Mouse (Mus musculus) heart, embryonic 11.5 days (tissue): ENCODE data around the gene Gabbr2. TPM values are rescaled to one million over a fixed set of nuclear protein-coding genes. Genes with fewer than 3 reads are reported as not detected.

Source experiments
- ATAC-seq: fragments of 200-750 bp; cut with Nextera tagmentation; replicated peaks from 2 replicates; pipeline ENCODE4 v1.8.0; 2017; ENCODE audit warnings: moderate library complexity; ENCODE audit not compliant: insufficient number of reproducible peaks, low FRiP score, low TSS enrichment
- H3K27ac ChIP-seq: fragments of 300-500 bp; sonication (generic); 2 replicates; pipeline ENCODE4 v1.5.1; 2014; ENCODE audit warnings: mild to moderate bottlenecking, low read depth, low read length
- H3K27me3 ChIP-seq: fragments of 300-500 bp; sonication (generic); 2 replicates; pipeline ENCODE4 v1.6.1; 2014; ENCODE audit warnings: mild to moderate bottlenecking, low read length, mixed read lengths; ENCODE audit not compliant: control insufficient read depth, insufficient read depth
- H3K36me3 ChIP-seq: fragments of 300-500 bp; sonication (generic); 2 replicates; pipeline ENCODE4 v1.6.1; 2014; ENCODE audit warnings: mild to moderate bottlenecking, low read length, moderate library complexity, mixed read lengths; ENCODE audit not compliant: control insufficient read depth, insufficient read depth
- H3K4me1 ChIP-seq: fragments of 300-500 bp; sonication (generic); 2 replicates; pipeline ENCODE4 v1.6.1; 2014; ENCODE audit warnings: low read length; ENCODE audit not compliant: control insufficient read depth, insufficient read depth
- H3K4me2 ChIP-seq: fragments of 300-500 bp; sonication (generic); 2 replicates; pipeline ENCODE4 v1.6.1; 2014; ENCODE audit warnings: mild to moderate bottlenecking, moderate library complexity
- H3K4me3 ChIP-seq: fragments of 300-500 bp; sonication (generic); 2 replicates; pipeline ENCODE4 v1.5.1; 2014; ENCODE audit warnings: low read depth, low read length
- H3K9ac ChIP-seq: fragments of 300-500 bp; sonication (generic); 2 replicates; pipeline ENCODE4 v1.6.1; 2014; ENCODE audit warnings: mild to moderate bottlenecking, low read depth, low read length, moderate library complexity
- H3K9me3 ChIP-seq: fragments of 300-500 bp; sonication (generic); replicated peaks from 2 replicates; pipeline ENCODE4 v1.6.1; 2016; ENCODE audit warnings: low read length; ENCODE audit not compliant: control insufficient read depth
- whole genome bisulfite sequencing: fragments of 180-500 bp; shearing (Covaris S2); extraction: QIAGEN DNeasy Blood & Tissue Kit; methylation state at CpG from one replicate; pipeline ENCODE4 v1.1.7; 2014; ENCODE audit not compliant: insufficient replicate concordance; 5-methylcytosine and 5-hydroxymethylcytosine counted together
- polyA plus RNA-seq: library from polyadenylated mRNA; unstranded; fragments of >200 nt; fragmentation: Nextera tagmentation; extraction: Ambion mirVana; gene quantifications from 2 replicates; pipeline ENCODE4 v1.2.1, GENCODE M21; 2014

Gabbr2 gene
- polyA plus RNA-seq, 1 experiment from 2014 or later, result 0.13 TPM

GRCm38 (mm10) chr4:46829656-46830055 is 162.0 kb downstream of the Gabbr2 start:
- H3K36me3 ChIP-seq, result no peaks in the 10 kb centered on the region
- 57% methylated on average over 2 of the region's 2 CpGs for WGBS

GRCm38 (mm10) chr4:46828141-46828571 is 163.5 kb downstream of the Gabbr2 start:
- H3K27ac ChIP-seq, result no peak overlapping the region
- H3K36me3 ChIP-seq, result no peaks in the 10 kb centered on the region
- no peak for ATAC-seq
- no peaks in the 10 kb centered on the region for H3K9me3 ChIP-seq
- no peak overlapping the region for H3K9ac ChIP-seq
- H3K4me3 ChIP-seq, result no peak overlapping the region
- H3K27me3 ChIP-seq, result no peaks in the 10 kb centered on the region; the same call in 1 of the 2 replicates
- peaks cover 3% of the 10 kb centered on the region; the same call in 1 of the 2 replicates for H3K4me1 ChIP-seq
- WGBS, result 80% methylated on average over 5 of the region's 5 CpGs
- no peak overlapping the region for H3K4me2 ChIP-seq

More at GRCm38 (mm10) chr4:46829656-46830055, 162.0 kb downstream of the Gabbr2 start:
- Histone ChIP-seq H3K27me3 (no peaks in the 10 kb centered on the region; the same call in 1 of the 2 replicates), H3K9me3 (no peaks in the 10 kb centered on the region), H3K9ac (no peak overlapping the region), H3K4me2 (no peak overlapping the region), H3K4me1 (peaks cover 3% of the 10 kb centered on the region; the same call in 1 of the 2 replicates), H3K27ac (no peak overlapping the region), H3K4me3 (no peak overlapping the region)
- no peak for ATAC-seq

- Histone ChIP-seq H3K27ac (no peak overlapping the region), H3K9ac (no peak overlapping the region; the same call in 1 of the 2 replicates), H3K27me3 (no peaks in the 10 kb centered on the region; the same call in 1 of the 2 replicates), H3K9me3 (no peaks in the 10 kb centered on the region), H3K4me3 (no peak overlapping the region), H3K36me3 (no peaks in the 10 kb centered on the region), H3K4me2 (no peak overlapping the region), H3K4me1 (peaks cover 3% of the 10 kb centered on the region; the same call in 1 of the 2 replicates)
- WGBS, result 40% methylated on average over 9 of the region's 9 CpGs
- ATAC-seq, result no peak
These were observed 164.2 kb downstream of the Gabbr2 start for GRCm38 (mm10) chr4:46827471-46827870.

GRCm38 (mm10) chr4:46825846-46826529 is 165.7 kb downstream of the Gabbr2 start:
- 76% methylated on average over 10 of the region's 10 CpGs for WGBS
- Histone ChIP-seq H3K4me1 (peaks cover 3% of the 10 kb centered on the region; the same call in 1 of the 2 replicates), H3K4me2 (no peak overlapping the region), H3K9me3 (no peaks in the 10 kb centered on the region), H3K27ac (no peak overlapping the region), H3K9ac (no peak overlapping the region), H3K27me3 (no peaks in the 10 kb centered on the region; the same call in 1 of the 2 replicates), H3K4me3 (no peak overlapping the region), H3K36me3 (no peaks in the 10 kb centered on the region)
- no peak for ATAC-seq

- H3K4me3 ChIP-seq, result no peak overlapping the region
- no peaks in the 10 kb centered on the region; the same call in 1 of the 2 replicates for H3K27me3 ChIP-seq
- H3K4me2 ChIP-seq, result no peak overlapping the region
- no peak overlapping the region for H3K27ac ChIP-seq
- no peaks in the 10 kb centered on the region for H3K9me3 ChIP-seq
- no peaks in the 10 kb centered on the region for H3K36me3 ChIP-seq
- H3K9ac ChIP-seq, result no peak overlapping the region
- 68% methylated on average over 14 of the region's 14 CpGs for WGBS
- peaks cover 3% of the 10 kb centered on the region; the same call in 1 of the 2 replicates for H3K4me1 ChIP-seq
- ATAC-seq, result no peak
These were observed 167.9 kb downstream of the Gabbr2 start for GRCm38 (mm10) chr4:46823738-46824137.

- no peak for ATAC-seq
- H3K4me3 ChIP-seq, result no peak overlapping the region
- WGBS, result 84% methylated on average over 11 of the region's 11 CpGs
These were observed 170.0 kb downstream of the Gabbr2 start for GRCm38 (mm10) chr4:46821709-46822108.

GRCm38 (mm10) chr4:46814954-46815353 is 176.7 kb downstream of the Gabbr2 start:
- H3K9ac ChIP-seq, result no peak overlapping the region
- H3K27me3 ChIP-seq, result no peaks in the 10 kb centered on the region
- no peak overlapping the region for H3K4me2 ChIP-seq
- 69% methylated on average over 4 of the region's 4 CpGs for WGBS
- H3K9me3 ChIP-seq, result no peaks in the 10 kb centered on the region
- H3K4me3 ChIP-seq, result no peak overlapping the region
- H3K36me3 ChIP-seq, result no peaks in the 10 kb centered on the region
- H3K4me1 ChIP-seq, result no peaks in the 10 kb centered on the region
- H3K27ac ChIP-seq, result no peak overlapping the region
- no peak for ATAC-seq

More at GRCm38 (mm10) chr4:46821709-46822108, 170.0 kb downstream of the Gabbr2 start:
- Histone ChIP-seq H3K9ac (no peak overlapping the region), H3K4me1 (no peaks in the 10 kb centered on the region), H3K36me3 (no peaks in the 10 kb centered on the region), H3K27ac (no peak overlapping the region), H3K4me2 (no peak overlapping the region), H3K9me3 (no peaks in the 10 kb centered on the region), H3K27me3 (no peaks in the 10 kb centered on the region)

- no peaks in the 10 kb centered on the region for H3K4me1 ChIP-seq
- H3K36me3 ChIP-seq, result no peaks in the 10 kb centered on the region
- 49% methylated on average over 10 of the region's 10 CpGs for WGBS
- H3K9ac ChIP-seq, result no peak overlapping the region
- no peaks in the 10 kb centered on the region for H3K27me3 ChIP-seq
- no peaks in the 10 kb centered on the region for H3K9me3 ChIP-seq
- H3K27ac ChIP-seq, result no peak overlapping the region
- no peak overlapping the region for H3K4me3 ChIP-seq
- no peak overlapping the region for H3K4me2 ChIP-seq
- no peak for ATAC-seq
These were observed 177.4 kb downstream of the Gabbr2 start for GRCm38 (mm10) chr4:46814236-46814635.
